Mouse (Mus musculus) CD8-positive naive resting alpha-beta T cell, adult 2 months (primary cell): ENCODE data around the gene Mob2.

Experiments used
- DNase-seq, 2 experiments: peaks; one replicate each; pipeline ENCODE4 v3.0.0; 2022; ENCODE audit warnings: low read depth in 2 of 2, low spot score in 2 of 2

The Mob2 gene

DNA sequence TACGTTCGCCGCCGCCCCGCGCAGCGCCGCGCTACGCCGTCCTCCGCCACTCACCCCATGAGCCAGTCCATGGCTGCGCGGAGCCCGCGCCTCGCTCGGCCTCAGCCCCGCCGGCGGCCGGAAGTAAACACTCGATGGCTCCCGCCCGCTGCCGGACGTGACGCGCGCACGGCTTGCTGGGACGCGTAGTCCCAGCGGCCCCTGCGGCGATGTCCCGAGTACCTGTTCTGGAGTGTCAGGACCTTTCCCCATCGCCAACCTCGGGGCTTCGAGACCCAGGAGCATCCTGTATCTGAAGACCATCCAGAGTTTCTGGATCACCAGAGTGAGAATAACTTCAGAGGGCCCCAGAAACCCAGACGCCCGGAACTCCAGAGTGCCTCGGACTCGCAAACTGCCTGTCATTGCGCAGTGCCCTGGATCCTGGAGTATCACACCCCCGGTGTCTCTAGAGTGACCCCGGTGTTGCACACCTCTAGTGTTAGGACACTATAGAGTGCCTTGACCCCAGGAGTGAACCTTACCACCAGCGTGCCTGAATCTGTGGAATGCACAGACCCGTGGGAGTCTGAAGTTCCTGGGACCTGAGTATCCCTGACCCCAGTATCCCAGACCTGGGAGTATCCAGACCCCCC, at the start of gene Mob2:
Mob2 (minus strand) TSS at position 135 of the 635 bp plus-strand sequence.
- peak; percentile 83 to 84 for DNase-seq

DNA sequence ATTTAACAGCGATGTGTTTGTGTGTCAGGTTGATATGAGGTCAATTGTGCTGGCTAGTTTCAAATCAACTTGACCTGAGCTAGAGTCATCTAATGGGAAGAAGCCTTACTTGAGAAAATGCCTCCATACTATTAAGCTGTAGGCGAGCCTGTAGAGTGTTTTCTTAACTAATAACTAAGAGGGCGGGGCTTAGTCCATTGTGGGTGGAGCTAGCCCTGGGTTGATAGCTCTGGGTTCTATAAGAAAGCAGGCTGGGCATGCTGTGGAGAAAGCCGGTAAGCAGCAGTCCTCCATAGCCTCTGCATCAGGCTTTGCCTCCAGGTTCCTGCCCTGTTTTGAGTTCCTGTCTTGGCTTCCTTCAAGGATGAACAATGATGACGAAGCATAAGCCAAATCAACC, 43.9 kb upstream of the Mob2 start:
- no peak for DNase-seq

DNA sequence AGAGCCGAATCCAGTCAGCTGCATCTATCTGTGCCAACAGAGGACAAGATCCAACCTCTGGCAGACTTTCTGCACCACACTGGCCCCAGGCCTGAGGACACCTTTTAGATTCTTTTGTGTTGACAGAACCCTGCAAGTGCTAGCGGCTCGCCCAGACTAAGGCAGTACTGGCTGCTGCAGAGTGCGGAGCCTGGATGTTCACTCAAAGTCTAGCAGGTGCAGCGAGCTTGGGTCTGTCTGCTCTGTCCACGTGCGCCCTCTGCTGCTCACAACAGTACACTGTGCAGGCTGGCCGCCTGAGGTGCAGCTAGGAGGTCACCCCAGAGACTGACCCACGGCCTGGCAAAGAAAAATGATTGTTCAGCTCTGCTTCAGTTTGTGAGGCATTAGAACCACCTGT, 36.9 kb upstream of the Mob2 start:
- peak; percentile 60 to 61 for DNase-seq

DNA sequence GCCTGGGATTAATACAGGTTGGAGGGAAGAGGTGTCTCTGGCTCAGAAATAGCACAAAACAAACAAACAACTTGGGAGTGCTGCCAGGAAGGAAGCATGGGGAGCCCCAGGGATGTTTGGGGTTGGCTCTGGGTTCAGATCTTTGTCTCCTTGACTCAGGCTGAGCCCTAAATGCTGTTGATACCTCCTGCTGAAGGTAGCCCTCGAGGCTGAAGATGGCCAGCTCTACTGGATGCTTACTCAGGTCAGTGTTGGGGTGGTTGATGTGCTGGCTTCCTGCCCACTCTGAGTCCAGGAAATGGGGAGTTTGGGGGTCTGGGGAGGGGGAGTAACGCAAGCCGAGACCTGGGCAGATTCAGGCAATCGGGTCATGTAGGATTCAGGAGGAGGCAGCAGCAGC, 35.8 kb upstream of the Mob2 start:
- no peak for DNase-seq

- DNase-seq, result peak; percentile 72 to 75
Measured at GRCm38 (mm10) chr7:142095183-142095931, 34.5 kb upstream of the Mob2 start, which contains the start of gene Dusp8. TSS of gene Dusp8 (minus strand) at chr7:142095843.

DNA sequence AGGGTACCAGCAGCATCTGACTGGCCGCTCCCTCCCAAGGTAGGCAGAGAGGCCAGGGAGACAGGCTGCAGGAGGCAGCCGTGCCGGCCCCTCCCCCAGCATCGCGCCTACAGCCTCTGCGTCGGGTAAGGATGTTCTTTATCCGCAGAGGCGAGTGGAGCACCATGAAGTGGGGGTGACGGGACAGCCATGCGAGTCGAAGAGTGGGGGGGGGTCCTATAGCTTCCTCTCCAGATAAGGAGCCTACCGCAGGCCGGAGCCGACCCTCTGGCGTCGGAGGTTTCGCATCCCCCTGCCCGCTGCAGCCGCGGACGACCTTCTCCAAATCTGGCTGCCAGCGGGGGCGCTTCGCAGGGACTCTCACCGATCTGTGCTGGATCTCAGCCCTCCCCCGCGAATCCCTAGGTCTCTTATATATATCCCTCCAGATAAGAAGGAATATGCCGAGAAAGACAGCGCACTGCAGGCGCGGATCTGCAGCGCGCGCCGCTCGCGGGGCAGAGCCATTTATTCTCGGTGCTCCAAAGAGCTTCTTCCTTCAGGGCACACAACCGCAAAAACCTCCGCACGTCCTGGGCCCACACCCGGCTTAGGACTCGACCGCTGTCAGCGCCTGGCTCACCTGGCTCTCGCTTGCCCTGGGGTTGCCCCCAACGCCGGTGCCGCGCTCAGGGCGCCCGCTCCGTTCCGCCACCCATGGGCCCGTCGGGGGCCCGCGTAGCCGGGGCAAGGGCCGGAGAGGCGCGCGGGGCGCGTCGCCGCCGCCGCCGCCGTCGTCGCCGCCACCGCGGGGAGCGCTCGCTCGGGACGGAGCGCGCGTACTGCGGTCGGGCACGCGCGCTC, 33.7 kb upstream of the Mob2 start:
- peak in 1 of 2 experiments; percentile 31 for DNase-seq

DNA sequence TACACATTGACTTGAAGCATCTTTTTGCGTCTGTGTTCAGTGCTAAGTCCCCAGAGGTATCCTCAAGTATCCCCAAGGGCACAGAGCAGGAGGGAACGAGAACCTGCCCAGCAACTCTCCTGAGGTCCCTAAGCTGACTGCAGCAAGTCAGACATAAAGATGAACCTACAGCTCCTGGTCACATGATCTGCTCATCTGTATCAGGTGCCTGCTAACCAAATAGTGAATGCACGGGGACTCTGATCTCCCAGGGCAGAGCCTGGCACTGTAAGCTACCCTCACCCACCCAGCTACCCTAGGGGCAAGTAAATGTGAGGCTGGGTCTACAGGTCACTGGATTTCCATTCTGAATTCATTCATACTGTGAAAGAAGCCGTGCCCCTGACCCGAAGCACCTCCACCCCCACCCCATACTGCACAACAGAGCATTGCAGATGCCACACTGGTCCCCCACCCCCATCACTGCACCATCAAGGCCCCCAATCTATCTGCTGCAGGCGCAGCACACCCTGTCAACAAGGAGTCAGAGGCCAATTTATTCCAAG, 32.9 kb upstream of the Mob2 start:
- DNase-seq, result no peak

GRCm38 (mm10) chr7:142092991-142093390, 32.1 kb upstream of the Mob2 start:
- no peak for DNase-seq

DNA sequence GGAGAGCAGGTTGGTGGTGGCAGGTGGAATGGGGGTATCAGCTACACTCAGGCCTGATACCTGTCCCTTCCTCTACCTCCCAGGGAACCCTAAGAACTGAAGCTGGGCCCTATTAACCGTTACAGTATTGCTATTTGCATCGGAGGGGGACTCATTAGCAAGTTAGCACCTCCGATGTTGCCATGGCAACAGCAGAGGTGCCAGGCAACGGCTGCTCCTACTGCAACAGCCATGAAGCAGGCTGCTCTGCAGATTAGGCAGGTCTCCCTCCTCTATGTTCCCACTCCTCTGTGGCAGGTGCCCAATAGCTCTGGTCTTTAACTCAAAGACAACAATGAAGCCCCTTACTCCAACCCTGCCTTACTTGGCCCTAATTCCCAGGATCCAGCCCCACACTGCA, 31.0 kb upstream of the Mob2 start:
- no peak for DNase-seq

DNA sequence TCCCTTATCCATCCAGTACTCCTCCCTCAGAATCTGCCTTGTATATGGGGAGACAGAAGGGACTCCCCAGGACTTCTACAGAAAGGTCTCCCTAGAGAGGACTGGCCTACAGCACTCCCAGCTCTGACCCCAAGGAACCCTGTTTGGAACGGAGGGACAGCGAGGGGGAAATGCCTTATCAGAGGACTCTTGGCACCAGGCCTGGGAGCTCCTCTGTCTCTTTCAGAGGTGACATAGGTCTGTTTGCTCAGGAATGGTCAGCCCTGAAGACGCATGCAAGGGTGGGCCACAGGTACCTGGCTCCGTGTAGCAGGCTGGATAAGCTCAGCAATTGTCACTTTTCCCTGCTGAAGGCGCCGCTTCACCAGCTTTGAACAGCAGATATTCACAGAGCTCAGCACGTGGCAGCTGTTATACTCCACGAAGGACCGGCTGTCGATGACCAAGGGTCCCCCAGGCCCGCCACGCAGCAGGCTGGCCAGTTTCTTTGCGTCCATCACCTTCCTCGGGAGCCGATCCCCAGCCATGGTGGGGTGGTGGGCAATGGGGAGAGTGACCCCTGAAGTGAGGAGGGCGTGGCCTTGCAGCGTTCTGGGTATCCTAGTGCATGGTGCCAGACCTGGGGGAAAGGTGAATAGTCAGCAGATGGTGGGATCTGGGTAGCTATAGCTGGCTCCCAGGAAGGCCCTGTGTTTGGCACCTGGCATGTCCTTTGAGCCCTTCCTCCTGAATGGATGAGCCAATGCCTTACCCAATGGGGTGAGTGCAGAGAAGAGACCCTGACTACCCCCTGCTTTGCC, 29.0 kb upstream of the Mob2 start:
- DNase-seq, result no peak

- DNase-seq, result no peak
Measured at GRCm38 (mm10) chr7:142088886-142089285, 28.0 kb upstream of the Mob2 start.

DNA sequence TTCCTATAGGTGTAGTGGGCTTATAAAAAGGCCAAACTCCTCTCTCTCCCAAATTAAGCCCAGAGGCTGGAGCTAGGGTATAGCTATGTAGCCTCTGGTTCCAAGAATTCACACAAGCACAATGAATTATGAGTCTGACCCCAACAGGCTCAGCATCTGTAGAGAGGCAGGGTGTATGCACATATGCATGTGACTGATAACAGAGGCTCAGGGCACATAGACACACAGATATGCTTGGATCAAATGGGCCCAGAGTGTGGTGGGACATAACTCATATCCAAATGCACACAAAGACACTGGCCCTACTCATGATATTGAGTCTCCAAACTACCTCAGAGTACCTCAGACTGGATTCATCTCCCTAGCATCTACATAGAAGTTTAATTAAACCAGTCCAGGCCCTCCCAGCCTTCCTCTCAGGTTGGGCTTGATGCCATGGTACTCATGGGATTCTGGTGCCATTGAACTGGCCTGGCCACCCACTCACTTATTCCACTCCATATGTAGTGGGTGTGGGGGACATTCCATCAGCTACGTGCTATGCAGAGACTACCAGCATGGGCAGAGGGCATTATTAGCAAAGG, 26.3 kb upstream of the Mob2 start:
- no peak for DNase-seq

DNA sequence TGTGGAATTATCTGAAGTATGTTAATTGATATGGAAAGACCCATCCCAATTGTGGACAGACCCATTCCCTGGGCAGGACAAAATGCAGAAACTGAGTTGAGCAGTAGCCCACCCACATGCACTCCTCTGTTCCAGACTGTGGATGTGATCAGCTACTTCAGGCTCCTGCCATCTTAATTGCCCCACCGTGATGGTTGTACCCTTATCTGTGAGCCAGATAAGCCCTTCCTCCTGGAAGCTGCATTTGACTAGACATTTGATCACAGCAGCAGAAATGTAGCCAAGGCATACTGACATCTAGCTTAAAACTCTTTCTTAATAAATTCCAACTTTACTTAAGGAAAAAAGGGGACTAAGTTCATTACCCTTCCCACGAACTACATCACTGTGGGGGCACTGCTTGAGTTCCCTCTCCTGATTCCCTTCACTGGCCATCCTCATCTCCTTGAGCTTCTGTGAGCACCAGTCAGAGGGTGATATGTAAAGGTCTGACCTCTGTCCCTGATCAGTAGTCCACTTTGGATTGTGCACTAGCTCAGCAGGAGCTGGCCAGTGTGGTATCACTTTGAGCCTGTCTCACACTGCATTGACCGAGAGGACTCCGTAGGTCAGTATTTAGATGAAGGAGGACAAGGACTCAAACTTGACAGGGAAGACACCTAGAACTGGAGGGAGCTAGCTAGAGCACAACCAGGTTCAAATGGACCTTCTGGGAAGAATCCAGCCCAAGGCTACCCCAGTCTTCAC, 25.5 kb upstream of the Mob2 start:
- no peak for DNase-seq

- no peak for DNase-seq
Measured at GRCm38 (mm10) chr7:142084820-142085219, 24.0 kb upstream of the Mob2 start.

DNA sequence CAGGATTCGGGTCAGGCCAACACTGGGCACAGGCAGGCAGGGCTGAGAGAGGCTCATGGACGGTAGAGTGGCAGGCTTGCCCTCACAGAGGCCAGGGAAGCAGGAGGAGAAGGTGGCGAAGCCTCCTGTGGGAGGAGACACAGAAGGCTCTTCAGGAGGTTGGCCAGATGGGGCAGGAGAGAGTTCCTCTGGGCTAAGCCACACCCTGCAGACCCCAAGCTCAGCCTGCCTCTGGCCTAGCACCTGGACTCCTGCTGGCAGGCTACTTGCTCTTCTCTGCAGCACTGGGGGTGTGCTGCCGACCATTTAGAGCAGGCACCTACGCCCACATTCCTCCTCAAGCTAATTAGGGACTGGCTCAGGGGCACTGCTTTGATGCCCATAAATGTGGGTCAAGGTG, 23.5 kb upstream of the Mob2 start:
- DNase-seq, result no peak

DNA sequence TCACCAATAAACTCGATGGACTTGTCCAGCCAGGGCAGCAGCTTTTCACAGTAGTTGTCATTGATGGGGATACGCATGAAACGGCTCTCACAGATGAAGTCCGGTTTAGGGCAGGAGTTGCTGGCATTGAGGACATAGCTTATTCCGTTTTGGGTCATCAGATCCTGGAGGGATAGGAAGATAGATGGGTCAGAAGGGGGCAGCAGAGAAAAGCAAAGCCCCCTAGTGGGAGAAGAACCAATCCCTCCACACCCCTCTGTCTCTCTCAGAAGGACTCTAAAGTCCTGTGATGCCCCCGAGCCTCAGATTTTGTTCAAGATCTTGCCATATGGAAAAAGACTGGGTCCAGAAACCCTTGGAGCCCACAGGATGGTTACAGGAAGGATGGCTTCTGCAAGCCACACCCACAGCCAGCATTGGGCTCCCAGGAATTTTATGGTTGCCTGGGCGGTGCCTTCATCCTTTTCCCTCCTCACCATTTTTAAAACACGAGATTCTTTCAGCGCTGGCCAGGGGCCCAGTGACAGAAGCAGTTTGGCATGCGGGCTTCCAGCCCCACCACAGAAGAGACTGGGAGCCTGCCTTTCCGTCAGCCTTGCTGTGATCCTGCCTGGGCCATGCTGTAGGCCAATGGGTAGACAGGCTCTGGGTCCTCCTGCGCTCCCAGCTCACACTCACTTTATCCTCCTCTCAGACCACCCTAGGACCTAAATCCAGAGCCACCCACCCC, 22.9 kb upstream of the Mob2 start:
- DNase-seq, result no peak

GRCm38 (mm10) chr7:142082607-142083006, 21.7 kb upstream of the Mob2 start:
- DNase-seq, result no peak

GRCm38 (mm10) chr7:142082179-142082578, 21.3 kb upstream of the Mob2 start:
- no peak for DNase-seq

GRCm38 (mm10) chr7:142081736-142082135, 20.9 kb upstream of the Mob2 start:
- DNase-seq, result no peak
